Comparison of ENCODE assay signal across 16 mouse cellular contexts in genomic region chr7:82858611-82859010, GRCm38 (mm10). TPM values are rescaled to one million over a fixed set of nuclear protein-coding genes. Genes with fewer than 3 reads are reported as not detected.
DNase-seq lines count a peak whose midpoint lies in the region; ATAC-seq lines count a peak whose summit lies in the region.
"Had no signal": no experiment of that assay in that cellular context is flagged by ENCODE, and none has a peak within 500 bp of the region (broad histone marks: within the 10 kb centered on the region; RNA-seq: fewer than 3 reads in every experiment).

No protein-coding gene starts in this region.

- DNase-seq in 3134 (ENCODE audit: extremely low read depth, insufficient read length, low spot score) (peak; percentile 40), 3T3-L1 (ENCODE audit: low read depth, low spot score) (peak; percentile 46), adipocyte (ENCODE audit: low spot score) (peak; percentile 31)
- DNase-seq in cerebellum, adult 18-20 months = no peak
- DNase-seq: adrenal gland, postnatal 14 days; cerebellum, adult 11-12 months; cerebellum, adult 9-11 months; embryo, embryonic 11 days; forebrain, postnatal 0 days; gastrocnemius, postnatal 14 days; heart, postnatal 14 days; kidney, adult 18-20 months had no signal

- ATAC-seq in megakaryocyte, adult 5-6 weeks (ENCODE audit: poor library complexity, severe bottlenecking) = peak; percentile 70
- ATAC-seq in erythroblast, adult 5-6 weeks (replicated peaks; ENCODE audit: low FRiP score, poor library complexity, severe bottlenecking) = no peak
- ATAC-seq in activated CD4-positive, CD25-positive, alpha-beta regulatory T cell, adult 4 months = no peak
- ATAC-seq: forebrain, postnatal 0 days; intestine, embryonic 15.5 days had no signal

RNA-seq across cellular contexts. Expression of gene Mex3b, which starts 8.5 kb away (rescaled TPM):
- 2.5 and 3.7 TPM in 2 replicates for total RNA-seq in megakaryocyte, adult 5-6 weeks (2015)
- total RNA-seq in megakaryocyte, adult 5-6 weeks (2017) = 3.9 and 5.2 TPM in 2 replicates
- 0.77 and 0.84 TPM in 2 replicates for total RNA-seq in erythroblast, adult 5-6 weeks (2015; ENCODE audit: low replicate concordance)
- total RNA-seq in erythroblast, adult 5-6 weeks (2017; ENCODE audit: low replicate concordance) = 0.77 and 0.98 TPM in 2 replicates
- 1 to 10 TPM; 2.1 to 2.5 TPM for polyA plus RNA-seq in activated CD4-positive, CD25-positive, alpha-beta regulatory T cell, adult 4 months (2017; shearing (Covaris generic))

Comparison
In these comparisons a context has a peak if more than half of its experiments do, and no peak if none do; other contexts are left out.
1. DNase-seq: peak in 3134 (single experiment), 3T3-L1 (single experiment) and adipocyte (single experiment); none in cerebellum, adult 18-20 months (0 of 2).